Mouse (Mus musculus) thymus, adult 2 months (tissue): ENCODE results near the gene Smco3.

Experiments
- CTCF ChIP-seq: fragments of 200-500 bp; IDR thresholded peaks from 2 replicates; pipeline ENCODE4 v1.5.1; 2012; ENCODE audit warnings: mild to moderate bottlenecking, control low read depth, low read length, moderate library complexity, borderline replicate concordance; ENCODE audit not compliant: control insufficient read depth, poor library complexity, insufficient read depth; ENCODE audit errors: extremely low read depth
- POLR2A ChIP-seq: fragments of 200-500 bp; IDR thresholded peaks from 2 replicates; pipeline ENCODE4 v1.6.1; 2012; ENCODE audit warnings: mild to moderate bottlenecking, low read length, control low read depth, moderate library complexity; ENCODE audit not compliant: control insufficient read depth, poor library complexity, insufficient read depth; ENCODE audit errors: extremely low read depth

- TF ChIP-seq CTCF: no peak
- no peak for TF ChIP-seq POLR2A
Observed at GRCm38 (mm10) chr6:136808631-136809046, 26.6 kb downstream of the Smco3 start.
